Mouse (Mus musculus): Measurements from ENCODE around the gene Ramp3.

DNA sequence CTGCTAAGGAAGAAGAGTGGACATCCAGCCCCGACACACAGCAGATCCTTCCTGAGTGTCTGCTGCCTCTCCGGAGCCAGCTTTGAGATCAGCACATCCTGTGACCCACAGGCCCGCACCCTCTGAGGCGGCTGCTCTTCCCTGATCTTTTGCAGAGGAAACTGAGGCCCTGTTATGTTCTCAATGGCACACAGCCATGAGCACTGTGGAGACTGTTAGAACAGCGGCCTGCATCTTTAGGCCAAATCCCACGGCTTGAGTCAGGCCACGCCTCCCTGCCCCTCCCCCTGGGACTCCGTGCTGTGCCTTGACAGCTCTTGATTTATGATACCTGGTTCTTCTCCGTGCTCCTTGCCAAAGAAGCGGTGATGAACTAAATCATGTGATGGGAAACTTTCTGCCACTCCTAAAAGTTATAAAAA is 22.1 kb downstream of the Ramp3 start:
- no peak for TF ChIP-seq CTCF (IDR thresholded peaks at IDR 0.05; ENCODE audit: low read depth, low read length)
- TF ChIP-seq POLR2A (IDR thresholded peaks at IDR 0.05; ENCODE audit: borderline replicate concordance, low read depth, low read length) = no peak

All from bone marrow macrophage, adult 2 months (primary cell).